Mouse (Mus musculus) liver, embryonic 16.5 days (tissue): ENCODE results near the gene Pcolce. TPM values are rescaled to one million over a fixed set of nuclear protein-coding genes. Genes with fewer than 3 reads are reported as not detected.

Experiments used
- ATAC-seq: fragments of 200-750 bp; cut with Nextera tagmentation; 2 replicates; pipeline ENCODE4 v1.8.0; 2017; ENCODE audit warnings: low read depth, mild to moderate bottlenecking, moderate number of reproducible peaks, moderate library complexity
- H3K27ac ChIP-seq: fragments of 300-500 bp; sonication (generic); 2 replicates; pipeline ENCODE4 v1.5.1; 2014; ENCODE audit warnings: mild to moderate bottlenecking, low read length
- H3K27me3 ChIP-seq: fragments of 300-500 bp; sonication (generic); 2 replicates; pipeline ENCODE4 v1.6.1; 2014; ENCODE audit warnings: low read depth, low read length, mixed read lengths; ENCODE audit not compliant: control insufficient read depth, insufficient read depth
- H3K36me3 ChIP-seq: fragments of 300-500 bp; sonication (generic); 2 replicates; pipeline ENCODE4 v1.6.1; 2014; ENCODE audit warnings: mild to moderate bottlenecking; ENCODE audit not compliant: control insufficient read depth, insufficient read depth
- H3K4me1 ChIP-seq: fragments of 300-500 bp; sonication (generic); 2 replicates; pipeline ENCODE4 v1.6.1; 2014; ENCODE audit warnings: low read depth, low read length, mixed read lengths; ENCODE audit not compliant: control insufficient read depth
- H3K4me2 ChIP-seq: fragments of 300-500 bp; sonication (generic); 2 replicates; pipeline ENCODE4 v1.6.1; 2014; ENCODE audit warnings: low read depth, low read length, mixed read lengths
- H3K4me3 ChIP-seq: fragments of 300-500 bp; sonication (generic); 2 replicates; pipeline ENCODE4 v1.5.1; 2014; ENCODE audit warnings: low read depth, mild to moderate bottlenecking, low read length
- H3K9ac ChIP-seq: fragments of 300-500 bp; sonication (generic); 2 replicates; pipeline ENCODE4 v1.6.1; 2014; ENCODE audit warnings: low read depth, low read length
- H3K9me3 ChIP-seq: fragments of 300-500 bp; sonication (generic); replicated peaks from 2 replicates; pipeline ENCODE4 v1.6.1; 2016; ENCODE audit warnings: low read length; ENCODE audit not compliant: control insufficient read depth
- WGBS: fragments of 180-500 bp; shearing (Covaris S2); extraction: QIAGEN DNeasy Blood & Tissue Kit; methylation state at CpG from one replicate; pipeline ENCODE4 v1.1.7; 2014; ENCODE audit not compliant: insufficient replicate concordance; 5-methylcytosine and 5-hydroxymethylcytosine counted together
- polyA plus RNA-seq: library from polyadenylated mRNA; unstranded; fragments of >200 nt; fragmentation: Nextera tagmentation; extraction: Ambion mirVana; gene quantifications from 2 replicates; pipeline ENCODE4 v1.2.1, GENCODE M21; 2015

The Pcolce gene
- polyA plus RNA-seq, 1 experiment from 2014 or later, result 21.5 TPM

- H3K9me3 ChIP-seq, result no peaks in the 10 kb centered on the region
- H3K9ac ChIP-seq, result peak overlapping the region; percentile 71
- under 1% methylated on average over 22 of the region's 22 CpGs for WGBS
- peaks cover 45% of the 10 kb centered on the region for H3K4me1 ChIP-seq
- no peak for ATAC-seq
- peak overlapping the region; percentile 91 for H3K27ac ChIP-seq
- peak overlapping the region; percentile 99 for H3K4me2 ChIP-seq
- no peaks in the 10 kb centered on the region for H3K36me3 ChIP-seq
- no peaks in the 10 kb centered on the region for H3K27me3 ChIP-seq
- peak overlapping the region; percentile 81 for H3K4me3 ChIP-seq
Measured at GRCm38 (mm10) chr5:137601365-137601729, 12.2 kb downstream of the Pcolce start.

- H3K4me1 ChIP-seq, result peaks cover 43% of the 10 kb centered on the region
Measured at GRCm38 (mm10) chr5:137600619-137601364, 12.8 kb downstream of the Pcolce start, which contains the start of gene Mospd3. TSS of gene Mospd3 (minus strand) at chr5:137601058.

GRCm38 (mm10) chr5:137600281-137600618 is 13.3 kb downstream of the Pcolce start:
- Histone ChIP-seq H3K4me1 (peaks cover 38% of the 10 kb centered on the region), H3K9me3 (no peaks in the 10 kb centered on the region), H3K4me3 (peak overlapping the region; percentile 81), H3K4me2 (peak overlapping the region; percentile 99), H3K9ac (peak overlapping the region; percentile 91), H3K27me3 (no peaks in the 10 kb centered on the region), H3K27ac (peak overlapping the region; percentile 91), H3K36me3 (no peaks in the 10 kb centered on the region)
- ATAC-seq, result peak; percentile 26
- under 1% methylated on average over 19 of the region's 19 CpGs for WGBS

More at GRCm38 (mm10) chr5:137600619-137601364, 12.8 kb downstream of the Pcolce start, which contains the start of gene Mospd3:
- peak within 1 kb of the TSS; percentile 81 for H3K4me3 ChIP-seq
- under 1% methylated on average over 41 of the region's 41 CpGs for WGBS
- no peaks in the 10 kb centered on the region for H3K27me3 ChIP-seq
- no peaks in the 10 kb centered on the region for H3K36me3 ChIP-seq
- H3K27ac ChIP-seq, result peak within 1 kb of the TSS; percentile 91
- ATAC-seq, result peak; percentile 93
- H3K9ac ChIP-seq, result peak within 1 kb of the TSS; percentile 91
- H3K4me2 ChIP-seq, result peak within 1 kb of the TSS; percentile 99
- H3K9me3 ChIP-seq, result no peaks in the 10 kb centered on the region

- H3K9ac ChIP-seq, result peak overlapping the region; percentile 91
- H3K27ac ChIP-seq, result peak overlapping the region; percentile 91
- no peaks in the 10 kb centered on the region for H3K27me3 ChIP-seq
- ATAC-seq, result no peak
- H3K4me1 ChIP-seq, result peaks cover 34% of the 10 kb centered on the region
- H3K4me3 ChIP-seq, result peak overlapping the region; percentile 81
- peak overlapping the region; percentile 99 for H3K4me2 ChIP-seq
- no peaks in the 10 kb centered on the region for H3K36me3 ChIP-seq
- 21% methylated on average over 9 of the region's 9 CpGs for WGBS
- no peaks in the 10 kb centered on the region for H3K9me3 ChIP-seq
Measured at GRCm38 (mm10) chr5:137599600-137599999, 14.0 kb downstream of the Pcolce start.

GRCm38 (mm10) chr5:137598100-137598826 is 15.3 kb downstream of the Pcolce start:
- peak overlapping the region; percentile 45; the same call in 1 of the 2 replicates for H3K27ac ChIP-seq
- H3K27me3 ChIP-seq, result no peaks in the 10 kb centered on the region
- ATAC-seq, result no peak
- H3K4me2 ChIP-seq, result no peak overlapping the region
- H3K36me3 ChIP-seq, result no peaks in the 10 kb centered on the region
- H3K9me3 ChIP-seq, result no peaks in the 10 kb centered on the region
- WGBS, result 29% methylated on average over 2 of the region's 2 CpGs
- no peak overlapping the region for H3K4me3 ChIP-seq
- no peak overlapping the region for H3K9ac ChIP-seq
- peaks cover 31% of the 10 kb centered on the region for H3K4me1 ChIP-seq

GRCm38 (mm10) chr5:137597625-137598024 is 16.0 kb downstream of the Pcolce start:
- Histone ChIP-seq H3K36me3 (no peaks in the 10 kb centered on the region), H3K4me1 (peaks cover 29% of the 10 kb centered on the region), H3K27me3 (no peaks in the 10 kb centered on the region), H3K4me3 (no peak overlapping the region), H3K27ac (peak overlapping the region; percentile 45; the same call in 1 of the 2 replicates), H3K9ac (no peak overlapping the region), H3K4me2 (no peak overlapping the region), H3K9me3 (no peaks in the 10 kb centered on the region)
- WGBS, result 71% methylated on average over 6 of the region's 6 CpGs
- no peak for ATAC-seq

- peak overlapping the region; percentile 23; the same call in 1 of the 2 replicates for H3K27ac ChIP-seq
- H3K36me3 ChIP-seq, result no peaks in the 10 kb centered on the region
- peaks cover 24% of the 10 kb centered on the region for H3K4me1 ChIP-seq
- 22% methylated on average over 30 of the region's 30 CpGs for WGBS
- no peak for ATAC-seq
- H3K4me3 ChIP-seq, result peak overlapping the region; percentile 18; the same call in 1 of the 2 replicates
- peak overlapping the region; percentile 44 for H3K4me2 ChIP-seq
- H3K27me3 ChIP-seq, result no peaks in the 10 kb centered on the region
- no peaks in the 10 kb centered on the region for H3K9me3 ChIP-seq
- H3K9ac ChIP-seq, result peak overlapping the region; percentile 37; the same call in 1 of the 2 replicates
Measured at GRCm38 (mm10) chr5:137596601-137597261, 16.9 kb downstream of the Pcolce start.

- Histone ChIP-seq H3K36me3 (no peaks in the 10 kb centered on the region), H3K27ac (no peak overlapping the region), H3K9ac (no peak overlapping the region), H3K4me2 (no peak overlapping the region), H3K9me3 (no peaks in the 10 kb centered on the region), H3K4me1 (peaks cover 24% of the 10 kb centered on the region), H3K27me3 (no peaks in the 10 kb centered on the region), H3K4me3 (no peak overlapping the region)
- WGBS, result 81% methylated on average over 7 of the region's 7 CpGs
- ATAC-seq, result no peak
Measured at GRCm38 (mm10) chr5:137595921-137596320, 17.7 kb downstream of the Pcolce start.
